Mouse (Mus musculus): Measurements from ENCODE around the gene Erp29. TPM values are rescaled to one million over a fixed set of nuclear protein-coding genes. Genes with fewer than 3 reads are reported as not detected.

Erp29 gene
- polyA plus RNA-seq, 1 experiment from 2014 or later = 112 TPM

DNA sequence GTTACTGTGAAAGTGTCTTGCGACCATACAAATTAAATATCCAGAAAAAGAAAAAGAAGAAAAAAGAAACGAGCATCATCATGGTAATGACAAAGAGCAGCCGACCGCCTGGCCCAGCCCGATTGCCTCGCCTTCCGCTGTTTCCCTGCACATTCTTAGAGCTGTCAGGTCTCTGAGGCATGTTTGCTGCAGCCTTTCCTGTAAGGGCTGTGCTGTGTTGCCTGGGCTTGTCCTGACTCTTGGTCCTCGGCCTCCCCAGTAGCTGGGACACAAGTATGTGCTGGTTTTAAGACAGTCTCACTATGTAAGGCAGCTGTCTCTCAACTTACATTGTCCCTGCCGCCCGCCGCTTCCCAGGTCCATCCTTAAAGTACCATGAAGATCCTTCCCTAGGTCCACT, 13.6 kb downstream of the Erp29 start:
- no peaks in the 10 kb centered on the region for H3K9me3 ChIP-seq (replicated peaks)
- no peaks in the 10 kb centered on the region for H3K27me3 ChIP-seq (ENCODE audit: low read depth, poor library complexity, severe bottlenecking)
- DNase-seq (ENCODE audit: low spot score) = no peak
- H3K36me3 ChIP-seq = peaks cover 100% of the 10 kb centered on the region
- H3K4me1 ChIP-seq = no peaks in the 10 kb centered on the region
- H3K27ac ChIP-seq = no peak overlapping the region
- WGBS = 96% methylated on average over 11 of the region's 11 CpGs
- H3K4me3 ChIP-seq = no peak overlapping the region

DNA sequence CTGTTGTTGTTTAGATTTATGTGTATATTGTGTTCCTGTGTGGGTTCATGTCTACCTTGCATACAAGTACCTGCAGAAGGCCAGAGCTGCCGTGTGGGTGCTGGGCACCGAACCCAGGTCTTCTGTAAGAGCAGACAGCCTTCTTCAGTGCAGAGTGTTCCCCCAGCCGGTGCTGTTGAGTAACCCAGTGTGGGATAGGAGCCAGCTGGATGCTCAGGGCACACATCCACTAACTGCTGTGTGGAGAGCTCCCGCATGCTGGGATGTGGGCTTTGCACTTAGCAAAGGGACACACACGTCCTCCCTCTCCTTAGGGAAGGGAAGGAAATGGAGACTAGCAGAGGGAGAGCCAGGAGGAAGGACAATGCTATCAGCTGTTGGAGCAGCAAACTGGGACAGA, 14.2 kb downstream of the Erp29 start:
- WGBS = 94% methylated on average over 5 of the region's 5 CpGs
- Histone ChIP-seq H3K9me3 (replicated peaks) (no peaks in the 10 kb centered on the region), H3K4me1 (no peaks in the 10 kb centered on the region), H3K27me3 (ENCODE audit: low read depth, poor library complexity, severe bottlenecking) (no peaks in the 10 kb centered on the region), H3K36me3 (peaks cover 100% of the 10 kb centered on the region), H3K4me3 (no peak overlapping the region), H3K27ac (no peak overlapping the region)
- no peak for DNase-seq (ENCODE audit: low spot score)

DNA sequence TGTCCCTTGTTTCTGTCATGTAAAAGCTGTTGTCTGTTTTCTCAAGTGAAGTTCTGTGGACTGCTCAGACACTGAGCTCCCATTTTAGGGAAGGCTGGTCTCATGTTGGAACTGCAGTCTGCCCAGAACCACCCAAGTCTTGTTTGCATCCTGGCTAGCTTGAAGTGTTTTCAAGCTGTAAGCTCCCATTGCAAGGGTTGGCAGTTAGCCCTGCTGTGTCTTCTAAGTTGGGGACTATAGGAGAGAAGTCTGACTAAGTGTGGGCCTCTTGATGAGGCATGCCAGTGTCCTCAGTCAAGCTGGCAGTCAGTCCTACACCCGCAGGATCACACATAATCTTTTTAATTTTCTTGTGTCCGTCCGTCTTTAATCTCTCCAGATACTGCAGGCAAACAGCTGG, 23.4 kb downstream of the Erp29 start:
- DNase-seq (ENCODE audit: low spot score) = no peak
- H3K4me1 ChIP-seq = no peaks in the 10 kb centered on the region
- H3K9me3 ChIP-seq (replicated peaks) = no peaks in the 10 kb centered on the region
- no peaks in the 10 kb centered on the region for H3K27me3 ChIP-seq (ENCODE audit: low read depth, poor library complexity, severe bottlenecking)
- peaks cover 100% of the 10 kb centered on the region for H3K36me3 ChIP-seq
- WGBS = 97% methylated on average over 3 of the region's 3 CpGs
- no peak overlapping the region for H3K27ac ChIP-seq
- H3K4me3 ChIP-seq = no peak overlapping the region

DNA sequence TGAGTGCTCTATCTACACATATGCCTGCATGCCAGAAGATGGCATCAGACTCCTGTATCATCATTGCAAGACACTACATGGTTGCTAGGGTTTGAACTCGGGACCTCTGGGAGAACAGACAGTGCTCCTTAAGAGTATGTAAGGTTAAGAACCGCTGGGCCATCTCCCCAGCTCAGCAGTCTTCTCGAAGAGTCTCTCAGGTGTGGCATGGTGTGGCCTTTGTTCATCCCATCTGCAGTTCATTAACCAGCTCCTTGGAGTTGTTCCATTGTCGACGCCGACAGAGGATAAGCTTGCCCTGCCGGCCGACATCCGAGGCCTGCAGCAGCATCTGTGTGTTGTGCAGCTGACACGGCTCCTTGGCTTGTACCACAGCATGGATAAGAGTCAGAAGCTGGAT, 29.0 kb downstream of the Erp29 start:
- Histone ChIP-seq H3K9me3 (replicated peaks) (no peaks in the 10 kb centered on the region), H3K36me3 (peaks cover 100% of the 10 kb centered on the region), H3K4me1 (no peaks in the 10 kb centered on the region), H3K27ac (no peak overlapping the region), H3K27me3 (ENCODE audit: low read depth, poor library complexity, severe bottlenecking) (no peaks in the 10 kb centered on the region), H3K4me3 (no peak overlapping the region)
- no peak for DNase-seq (ENCODE audit: low spot score)
- 87% methylated on average over 10 of the region's 10 CpGs for WGBS

GRCm38 (mm10) chr5:121422787-121423186, 29.5 kb downstream of the Erp29 start:
- Histone ChIP-seq H3K27ac (no peak overlapping the region), H3K36me3 (peaks cover 100% of the 10 kb centered on the region), H3K9me3 (replicated peaks) (no peaks in the 10 kb centered on the region), H3K4me1 (no peaks in the 10 kb centered on the region), H3K27me3 (ENCODE audit: low read depth, poor library complexity, severe bottlenecking) (no peaks in the 10 kb centered on the region), H3K4me3 (no peak overlapping the region)
- DNase-seq (ENCODE audit: low spot score) = no peak
- WGBS = 95% methylated on average over 6 of the region's 6 CpGs

GRCm38 (mm10) chr5:121420721-121421120, 31.6 kb downstream of the Erp29 start:
- no peak overlapping the region for H3K4me3 ChIP-seq
- H3K36me3 ChIP-seq = peaks cover 100% of the 10 kb centered on the region
- no peak overlapping the region for H3K27ac ChIP-seq
- no peaks in the 10 kb centered on the region for H3K9me3 ChIP-seq (replicated peaks)
- H3K4me1 ChIP-seq = no peaks in the 10 kb centered on the region
- WGBS = 94% methylated on average over 9 of the region's 9 CpGs
- H3K27me3 ChIP-seq (ENCODE audit: low read depth, poor library complexity, severe bottlenecking) = no peaks in the 10 kb centered on the region
- DNase-seq (ENCODE audit: low spot score) = no peak

GRCm38 (mm10) chr5:121410975-121411374, 41.3 kb downstream of the Erp29 start:
- Histone ChIP-seq H3K27ac (no peak overlapping the region), H3K4me3 (no peak overlapping the region), H3K36me3 (peaks cover 99% of the 10 kb centered on the region), H3K27me3 (ENCODE audit: low read depth, poor library complexity, severe bottlenecking) (no peaks in the 10 kb centered on the region), H3K4me1 (no peaks in the 10 kb centered on the region), H3K9me3 (replicated peaks) (no peaks in the 10 kb centered on the region)
- WGBS = 91% methylated on average over 4 of the region's 4 CpGs
- DNase-seq (ENCODE audit: low spot score) = no peak

DNA sequence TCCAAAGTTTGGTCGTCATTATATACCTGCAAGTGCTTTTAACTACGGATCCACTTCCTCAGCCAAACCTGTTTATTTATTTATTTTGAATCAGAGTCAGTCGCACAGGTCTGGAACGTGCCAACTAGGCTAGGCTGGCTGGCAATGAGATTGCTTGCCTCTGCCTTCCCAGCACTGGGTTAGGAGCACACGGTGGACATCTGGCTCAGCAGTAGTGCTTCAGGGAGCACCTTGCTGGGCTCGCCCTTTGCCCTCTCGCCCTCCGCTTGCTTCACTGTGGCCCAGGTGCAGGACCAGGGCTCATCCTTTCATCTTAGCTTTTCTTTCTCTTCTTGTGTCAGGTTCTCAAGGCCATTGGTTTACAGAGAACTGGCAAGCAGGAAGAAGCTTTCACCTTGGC, 44.5 kb downstream of the Erp29 start:
- WGBS = 93% methylated on average over 8 of the region's 8 CpGs
- no peak overlapping the region for H3K27ac ChIP-seq

DNA sequence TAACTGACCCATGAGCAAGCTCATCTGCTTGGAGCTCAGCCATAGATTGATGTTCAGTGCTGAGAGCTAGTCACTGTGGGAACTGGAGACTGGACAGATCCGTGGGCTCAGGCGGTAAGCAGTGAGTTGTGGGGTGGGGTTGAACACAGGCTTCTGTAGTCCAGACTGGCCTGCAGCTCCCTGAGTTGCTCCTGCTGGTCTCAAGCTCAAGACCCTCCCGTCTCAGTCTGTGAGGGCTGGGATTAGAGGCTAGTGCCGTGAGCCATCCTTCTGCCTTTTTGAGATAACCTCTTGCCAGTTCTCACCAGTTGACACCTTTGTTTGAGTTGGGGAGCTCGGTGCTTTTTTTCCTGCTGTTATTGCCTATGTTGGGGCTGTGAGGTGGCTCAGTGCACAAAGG, 51.5 kb downstream of the Erp29 start:
- no peak overlapping the region for H3K4me3 ChIP-seq
- WGBS = 92% methylated on average over 5 of the region's 5 CpGs
- H3K4me1 ChIP-seq = peaks cover 21% of the 10 kb centered on the region
- H3K36me3 ChIP-seq = peaks cover 62% of the 10 kb centered on the region
- DNase-seq (ENCODE audit: low spot score) = no peak
- no peak overlapping the region for H3K27ac ChIP-seq
- H3K27me3 ChIP-seq (ENCODE audit: low read depth, poor library complexity, severe bottlenecking) = no peaks in the 10 kb centered on the region
- no peaks in the 10 kb centered on the region for H3K9me3 ChIP-seq (replicated peaks)

More for the DNA sequence above, 44.5 kb downstream of the Erp29 start:
- no peaks in the 10 kb centered on the region for H3K9me3 ChIP-seq (replicated peaks)
- no peaks in the 10 kb centered on the region for H3K4me1 ChIP-seq
- peaks cover 98% of the 10 kb centered on the region for H3K36me3 ChIP-seq
- DNase-seq (ENCODE audit: low spot score) = no peak
- H3K4me3 ChIP-seq = no peak overlapping the region
- no peaks in the 10 kb centered on the region for H3K27me3 ChIP-seq (ENCODE audit: low read depth, poor library complexity, severe bottlenecking)

GRCm38 (mm10) chr5:121400064-121400463, 52.2 kb downstream of the Erp29 start:
- DNase-seq (ENCODE audit: low spot score) = no peak
- Histone ChIP-seq H3K4me3 (no peak overlapping the region), H3K9me3 (replicated peaks) (no peaks in the 10 kb centered on the region), H3K27ac (no peak overlapping the region), H3K4me1 (peaks cover 21% of the 10 kb centered on the region), H3K27me3 (ENCODE audit: low read depth, poor library complexity, severe bottlenecking) (no peaks in the 10 kb centered on the region), H3K36me3 (peaks cover 54% of the 10 kb centered on the region)
- WGBS = 82% methylated on average over 5 of the region's 5 CpGs

- Histone ChIP-seq H3K27me3 (ENCODE audit: low read depth, poor library complexity, severe bottlenecking) (no peaks in the 10 kb centered on the region), H3K36me3 (peaks cover 49% of the 10 kb centered on the region), H3K4me1 (peaks cover 21% of the 10 kb centered on the region), H3K27ac (no peak overlapping the region), H3K4me3 (peak overlapping the region; percentile 76; the same call in 1 of the 2 replicates), H3K9me3 (replicated peaks) (no peaks in the 10 kb centered on the region)
- WGBS = 91% methylated on average over 5 of the region's 5 CpGs
- DNase-seq (ENCODE audit: low spot score) = no peak
These were observed 52.8 kb downstream of the Erp29 start for GRCm38 (mm10) chr5:121399540-121399939.

DNA sequence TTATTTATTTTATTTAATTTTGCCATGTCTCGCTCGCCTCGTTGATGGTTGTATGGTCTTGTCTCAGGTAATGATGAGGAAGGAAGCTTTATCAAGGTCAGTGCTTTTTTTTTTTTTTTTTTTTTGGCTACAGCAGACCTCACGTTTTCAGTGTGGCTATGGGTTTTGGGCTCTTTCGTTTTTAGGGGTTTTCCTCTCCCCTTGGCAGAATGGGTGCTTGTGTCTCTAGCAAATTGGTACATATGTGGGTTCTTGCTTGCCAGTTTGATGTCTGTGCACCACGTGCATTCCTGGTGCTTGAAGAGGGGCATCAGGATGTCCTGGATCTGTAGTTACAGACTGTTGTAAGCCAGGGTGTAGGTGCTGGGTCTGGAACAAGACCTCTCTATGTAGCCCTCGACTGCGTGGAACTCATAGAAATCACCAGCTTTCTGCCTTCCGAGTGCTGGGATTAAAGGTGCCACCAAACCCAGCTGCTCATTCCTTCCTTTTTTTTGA, 53.3 kb downstream of the Erp29 start:
- Histone ChIP-seq H3K36me3 (peaks cover 45% of the 10 kb centered on the region), H3K27me3 (ENCODE audit: low read depth, poor library complexity, severe bottlenecking) (no peaks in the 10 kb centered on the region), H3K27ac (no peak overlapping the region), H3K4me3 (peak overlapping the region; percentile 76), H3K9me3 (replicated peaks) (no peaks in the 10 kb centered on the region), H3K4me1 (peaks cover 21% of the 10 kb centered on the region)
- 58% methylated on average over 9 of the region's 9 CpGs for WGBS
- no peak for DNase-seq (ENCODE audit: low spot score)

DNA sequence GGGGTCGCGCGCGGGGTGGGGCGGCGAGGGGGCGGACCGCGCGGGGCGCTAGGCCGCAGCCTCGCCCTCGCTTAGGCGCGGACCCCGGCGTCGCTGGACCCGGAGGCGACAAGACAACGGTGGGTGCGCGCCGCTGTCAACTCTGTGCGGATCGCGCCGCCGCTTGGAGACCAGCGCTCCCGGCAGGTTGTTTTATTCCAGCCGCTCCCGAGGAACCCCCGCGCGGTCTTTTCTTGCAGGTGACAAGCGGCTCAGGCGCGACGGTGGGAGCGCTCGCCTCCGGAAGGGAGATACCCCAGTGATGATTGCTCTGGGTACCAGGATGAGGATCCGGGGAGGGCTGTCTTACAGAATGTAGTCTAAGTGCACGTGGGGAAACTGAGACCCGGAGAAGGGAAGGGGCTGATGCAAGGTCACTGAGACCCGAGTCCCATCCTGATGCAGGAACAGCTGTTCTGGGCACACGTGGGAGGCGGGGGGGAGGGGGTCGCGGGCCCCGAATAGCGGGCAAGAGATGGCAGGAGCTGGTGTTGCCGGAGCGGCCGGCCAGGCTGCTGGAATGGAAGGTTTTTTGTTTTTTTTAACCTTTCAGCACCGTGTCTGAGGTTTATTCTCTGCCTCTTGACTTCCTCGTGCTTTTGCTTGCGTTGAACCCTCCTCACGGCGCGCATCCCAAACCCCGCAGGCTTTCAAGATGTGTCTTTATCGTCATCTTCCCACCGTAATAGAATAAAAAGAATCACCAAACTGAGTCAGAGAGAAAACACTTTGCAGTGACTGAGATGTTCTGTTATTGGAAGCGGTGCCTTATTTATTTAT, 54.0 kb downstream of the Erp29 start:
- Histone ChIP-seq H3K27me3 (ENCODE audit: low read depth, poor library complexity, severe bottlenecking) (no peaks in the 10 kb centered on the region), H3K36me3 (peaks cover 39% of the 10 kb centered on the region), H3K4me3 (peak overlapping the region; percentile 76), H3K27ac (peak overlapping the region; percentile 92), H3K4me1 (peaks cover 21% of the 10 kb centered on the region), H3K9me3 (replicated peaks) (no peaks in the 10 kb centered on the region)
- peak; percentile 81 for DNase-seq (ENCODE audit: low spot score)
- under 1% methylated on average over 67 of the region's 67 CpGs for WGBS
